Mouse (Mus musculus) left cerebral cortex, adult 8-10 months (tissue): ENCODE results near the gene Smg6. TPM values are rescaled to one million over a fixed set of nuclear protein-coding genes. Genes with fewer than 3 reads are reported as not detected.

Experiments used
- DNase-seq, 2 experiments: peaks; one replicate each; pipeline ENCODE4 v3.0.0; 2022; ENCODE audit warnings: low spot score in 2 of 2
- total RNA-seq, 4 experiments: library from RNA; stranded (reverse); gene quantifications; 2 replicates each; pipeline ENCODE4 v1.2.4; 2022

The Smg6 gene
- total RNA-seq, 4 experiments from 2014 or later, result 30.7 to 33.6 (median 31.9) TPM

GRCm38 (mm10) chr11:75142749-75143148 lies 217.1 kb downstream of the Smg6 start:
- DNase-seq, result no peak

GRCm38 (mm10) chr11:75145841-75146240 lies 220.2 kb downstream of the Smg6 start:
- no peak for DNase-seq

- no peak for DNase-seq
These were observed 221.7 kb downstream of the Smg6 start for GRCm38 (mm10) chr11:75147106-75147845.

GRCm38 (mm10) chr11:75147846-75148168 lies 222.2 kb downstream of the Smg6 start:
- no peak for DNase-seq

GRCm38 (mm10) chr11:75148332-75149035 lies 222.9 kb downstream of the Smg6 start:
- no peak for DNase-seq

- DNase-seq, result no peak
These were observed 224.7 kb downstream of the Smg6 start for GRCm38 (mm10) chr11:75150346-75150745.

GRCm38 (mm10) chr11:75152603-75153557 lies 227.3 kb downstream of the Smg6 start:
- no peak for DNase-seq

GRCm38 (mm10) chr11:75154053-75154585 lies 228.5 kb downstream of the Smg6 start:
- DNase-seq, result no peak

GRCm38 (mm10) chr11:75155985-75156384 lies 230.4 kb downstream of the Smg6 start:
- DNase-seq, result no peak

- DNase-seq, result no peak
These were observed 230.8 kb downstream of the Smg6 start for GRCm38 (mm10) chr11:75156416-75156815.

GRCm38 (mm10) chr11:75157037-75157436 lies 231.4 kb downstream of the Smg6 start:
- no peak for DNase-seq

GRCm38 (mm10) chr11:75157901-75158300 lies 232.3 kb downstream of the Smg6 start:
- no peak for DNase-seq

- DNase-seq, result no peak
These were observed 232.8 kb downstream of the Smg6 start for GRCm38 (mm10) chr11:75158432-75158831.

GRCm38 (mm10) chr11:75159564-75159963 lies 233.9 kb downstream of the Smg6 start:
- DNase-seq, result no peak

- DNase-seq, result no peak
These were observed 235.3 kb downstream of the Smg6 start for GRCm38 (mm10) chr11:75160954-75161353.

- no peak for DNase-seq
These were observed 235.9 kb downstream of the Smg6 start for GRCm38 (mm10) chr11:75161417-75162008.

GRCm38 (mm10) chr11:75162591-75163080 lies 237.0 kb downstream of the Smg6 start:
- no peak for DNase-seq

- DNase-seq, result no peak
These were observed 237.8 kb downstream of the Smg6 start for GRCm38 (mm10) chr11:75163379-75163778.

- no peak for DNase-seq
These were observed 238.4 kb downstream of the Smg6 start for GRCm38 (mm10) chr11:75164051-75164450.

GRCm38 (mm10) chr11:75164750-75165149 lies 239.1 kb downstream of the Smg6 start:
- no peak for DNase-seq
